Mouse (Mus musculus): ENCODE data around the gene Fto.

DNA sequence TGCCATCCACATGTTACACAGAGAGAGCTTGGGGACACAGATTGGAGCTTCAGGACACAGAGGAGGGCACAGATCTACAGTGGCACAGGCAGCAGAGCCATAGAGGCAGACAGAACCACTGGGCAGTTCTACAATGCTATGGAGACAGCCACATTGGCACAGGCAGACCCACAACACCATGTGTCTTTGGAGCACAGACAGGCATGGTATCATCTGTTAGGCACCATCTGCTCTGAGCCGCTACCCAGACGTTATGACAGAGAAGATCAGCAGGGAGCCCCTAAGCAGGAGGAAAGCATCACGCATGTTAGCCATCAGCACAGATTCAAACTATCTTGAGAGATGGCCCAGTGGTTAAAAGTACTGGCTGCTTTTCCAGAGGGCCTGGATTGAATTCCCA lies 363.6 kb downstream of the Fto start:
- no peak for TF ChIP-seq CTCF (IDR thresholded peaks at IDR 0.05; ENCODE audit: low read depth)
- no peak for TF ChIP-seq EP300 (IDR thresholded peaks at IDR 0.05; ENCODE audit: low read depth)

Data from liver, embryonic 14.5 days (tissue).